In genomic region chr11:51925595-51925994, GRCm38 (mm10) we compare ENCODE assay signal across 20 mouse cellular contexts. TPM values are rescaled to one million over a fixed set of nuclear protein-coding genes. Genes with fewer than 3 reads are reported as not detected.
DNase-seq lines count a peak whose midpoint lies in the region; ATAC-seq and TF ChIP-seq lines count a peak whose summit lies in the region.
"Had no signal": no experiment of that assay in that cellular context is flagged by ENCODE, and none has a peak within 500 bp of the region (broad histone marks: within the 10 kb centered on the region; RNA-seq: fewer than 3 reads in every experiment).

No protein-coding gene starts in this region.

- TF ChIP-seq CTCF in liver, postnatal 0 days (IDR thresholded peaks at IDR 0.05; ENCODE audit: low read depth): no peak

- no peak for TF ChIP-seq EP300 in liver, postnatal 0 days (IDR thresholded peaks at IDR 0.05; ENCODE audit: low read depth)

- peak; percentile 33 to 49 for DNase-seq in spleen, postnatal 36 days (ENCODE audit: low spot score in 2 of 2)
- no peak for DNase-seq in spleen, postnatal 14 days (ENCODE audit: low spot score in 2 of 2)
- peak; percentile 34 for DNase-seq in brain, adult 2 months (ENCODE audit: low read depth, low spot score)
- peak; percentile 45 for DNase-seq in liver, postnatal 0 days
- no peak for DNase-seq in layer of hippocampus, postnatal 10 days (ENCODE audit: low spot score in 2 of 2)
- no peak for DNase-seq in hindbrain, embryonic 11.5 days (ENCODE audit: low spot score)
- DNase-seq: cerebellum, adult 8-10 months; gastrocnemius, adult 2 months; heart, adult 2 months; kidney, adult 18-20 months; kidney, postnatal 36 days; layer of hippocampus, postnatal 36 days; retina, postnatal 1 day had no signal

- no peaks in the 10 kb centered on the region for H3K27me3 ChIP-seq in liver, postnatal 0 days (ENCODE audit: insufficient read depth, low read length)
- no peaks in the 10 kb centered on the region for H3K27me3 ChIP-seq in hindbrain, embryonic 11.5 days (ENCODE audit: control insufficient read depth, insufficient read depth, low read length)
- no peaks in the 10 kb centered on the region for H3K27me3 ChIP-seq in midbrain, embryonic 13.5 days
- H3K27me3 ChIP-seq: lung, embryonic 15.5 days; neural tube, embryonic 15.5 days; stomach, embryonic 15.5 days had no signal

- H3K4me3 ChIP-seq in liver, postnatal 0 days (ENCODE audit: low read depth, low read length): no peak overlapping the region
- H3K4me3 ChIP-seq in hindbrain, embryonic 11.5 days (ENCODE audit: low read depth, low read length): no peak overlapping the region
- H3K4me3 ChIP-seq in midbrain, embryonic 13.5 days (replicated peaks): no peak overlapping the region
- H3K4me3 ChIP-seq: gastrocnemius, adult 2 months; heart, adult 2 months; limb, embryonic 10.5 days; lung, embryonic 15.5 days; neural tube, embryonic 15.5 days; stomach, embryonic 15.5 days had no signal

- H3K9me3 ChIP-seq in liver, postnatal 0 days (ENCODE audit: low read length): 0 out of 2 replicates have a peak, but pooled peaks cover 2% of the 10 kb centered on the region
- H3K9me3 ChIP-seq in hindbrain, embryonic 11.5 days (ENCODE audit: control insufficient read depth, low read length): no peaks in the 10 kb centered on the region
- H3K9me3 ChIP-seq in midbrain, embryonic 13.5 days: peaks cover 12% of the 10 kb centered on the region; the same call in 1 of the 2 replicates
- H3K9me3 ChIP-seq: lung, embryonic 15.5 days; neural tube, embryonic 15.5 days; stomach, embryonic 15.5 days had no signal

- 0 out of 2 replicates have a peak overlapping the region, but pooled peaks have one; percentile 39 for H3K27ac ChIP-seq in liver, postnatal 0 days (ENCODE audit: low read depth)
- H3K27ac ChIP-seq in hindbrain, embryonic 11.5 days (ENCODE audit: low read depth, low read length): no peak overlapping the region
- H3K27ac ChIP-seq in midbrain, embryonic 13.5 days: no peak overlapping the region
- H3K27ac ChIP-seq: gastrocnemius, adult 2 months; heart, adult 2 months; hindbrain, embryonic 14.5 days; limb, embryonic 10.5 days; lung, embryonic 15.5 days; neural tube, embryonic 15.5 days; stomach, embryonic 15.5 days had no signal

- no peaks in the 10 kb centered on the region for H3K36me3 ChIP-seq in liver, postnatal 0 days (replicated peaks; ENCODE audit: insufficient read depth, low read length)
- no peaks in the 10 kb centered on the region for H3K36me3 ChIP-seq in hindbrain, embryonic 11.5 days (ENCODE audit: control insufficient read depth, insufficient read depth, low read length)
- no peaks in the 10 kb centered on the region for H3K36me3 ChIP-seq in midbrain, embryonic 13.5 days
- H3K36me3 ChIP-seq: limb, embryonic 10.5 days; lung, embryonic 15.5 days; neural tube, embryonic 15.5 days; stomach, embryonic 15.5 days had no signal

- WGBS in liver, postnatal 0 days (ENCODE audit: insufficient replicate concordance): 14% methylated on average over 6 of the region's 6 CpGs
- WGBS in hindbrain, embryonic 11.5 days: 73% methylated on average over 6 of the region's 6 CpGs
- 74% methylated on average over 6 of the region's 6 CpGs for WGBS in midbrain, embryonic 13.5 days

- H3K4me1 ChIP-seq in liver, postnatal 0 days (ENCODE audit: insufficient read depth): peaks cover 9% of the 10 kb centered on the region
- no peaks in the 10 kb centered on the region for H3K4me1 ChIP-seq in hindbrain, embryonic 11.5 days (replicated peaks; ENCODE audit: control insufficient read depth, insufficient read depth, low read length)
- no peaks in the 10 kb centered on the region for H3K4me1 ChIP-seq in midbrain, embryonic 13.5 days (replicated peaks)
- H3K4me1 ChIP-seq: limb, embryonic 10.5 days; lung, embryonic 15.5 days; neural tube, embryonic 15.5 days; stomach, embryonic 15.5 days had no signal

- no peak overlapping the region for H3K9ac ChIP-seq in liver, postnatal 0 days (replicated peaks)
- H3K9ac ChIP-seq in hindbrain, embryonic 11.5 days (ENCODE audit: low read depth, low read length): no peak overlapping the region
- no peak overlapping the region for H3K9ac ChIP-seq in midbrain, embryonic 13.5 days (replicated peaks)
- H3K9ac ChIP-seq: hindbrain, embryonic 14.5 days; lung, embryonic 15.5 days; neural tube, embryonic 15.5 days; stomach, embryonic 15.5 days had no signal

- no peak overlapping the region for H3K4me2 ChIP-seq in liver, postnatal 0 days (ENCODE audit: low read depth, low read length)
- H3K4me2 ChIP-seq in hindbrain, embryonic 11.5 days (replicated peaks; ENCODE audit: low read depth, low read length): no peak overlapping the region
- H3K4me2 ChIP-seq in midbrain, embryonic 13.5 days (replicated peaks): no peak overlapping the region
- H3K4me2 ChIP-seq: hindbrain, embryonic 14.5 days; lung, embryonic 15.5 days; neural tube, embryonic 15.5 days; stomach, embryonic 15.5 days had no signal

- ATAC-seq in liver, postnatal 0 days: peak; percentile 54
- ATAC-seq in hindbrain, embryonic 11.5 days (ENCODE audit: low FRiP score): no peak
- ATAC-seq in midbrain, embryonic 13.5 days: no peak
- ATAC-seq: forebrain, embryonic 14.5 days had no signal

RNA-seq across cellular contexts. Expression of gene Cdkn2aipnl, which starts 41.9 kb away (rescaled TPM):
- 30.7 and 33.3 TPM in 2 replicates for polyA plus RNA-seq in liver, postnatal 0 days (2015; fragmentation: Nextera tagmentation; extraction: Ambion mirVana)
- 10 to 100 TPM; 37.4 to 37.8 TPM for total RNA-seq in layer of hippocampus, postnatal 10 days (2021)
- 111 and 134 TPM in 2 replicates for polyA plus RNA-seq in hindbrain, embryonic 11.5 days (2014; fragmentation: Nextera tagmentation; extraction: Ambion mirVana)
- 118 and 120 TPM in 2 replicates for polyA plus RNA-seq in midbrain, embryonic 13.5 days (2015; fragmentation: Nextera tagmentation; extraction: Ambion mirVana)

Comparison
In these comparisons a context has a peak if more than half of its experiments do, and no peak if none do; other contexts are left out.
1. DNase-seq: peak in spleen, postnatal 36 days (2 of 2), brain, adult 2 months (single experiment) and liver, postnatal 0 days (single experiment); none in spleen, postnatal 14 days (0 of 2), layer of hippocampus, postnatal 10 days (0 of 2) and hindbrain, embryonic 11.5 days (single experiment).